Mouse (Mus musculus): ENCODE data around the gene Ypel5. TPM values are rescaled to one million over a fixed set of nuclear protein-coding genes. Genes with fewer than 3 reads are reported as not detected.

Ypel5 gene
- total RNA-seq, 2 experiments from 2014 or later, result 29.2 to 31.6 TPM

- intact Hi-C loops (cut with DNase I), result no loop called here
- DNase-seq, result no peak
These were observed 61.7 kb downstream of the Ypel5 start for GRCm38 (mm10) chr17:72897961-72898360.

DNA sequence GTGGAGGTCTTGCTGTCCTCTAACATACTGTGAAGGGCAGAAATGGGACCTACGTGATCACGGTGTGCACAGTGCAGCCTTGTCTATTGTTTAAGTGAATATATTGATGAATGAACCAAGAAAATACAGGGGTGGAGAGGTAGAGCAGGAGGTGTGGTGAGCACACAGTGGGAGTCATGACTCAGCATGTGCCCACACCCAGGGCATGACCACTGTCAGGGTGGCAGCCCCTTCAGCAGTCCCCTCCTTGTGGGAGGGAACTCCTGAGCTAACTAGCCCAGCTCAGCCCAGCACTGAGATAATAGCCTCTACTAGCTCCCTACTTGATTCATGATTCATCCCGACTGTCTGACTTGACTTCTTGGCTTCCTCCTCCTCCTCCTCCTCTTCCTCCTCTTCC is 62.5 kb downstream of the Ypel5 start:
- intact Hi-C loops (cut with DNase I), result no loop called here
- DNase-seq, result no peak

Other genes starting within 250 kb of the Ypel5 start
- under 1 TPM in 1 of 2 experiments, not detected in 1; 0.10 TPM for gene Alk, start 231.8 kb upstream of the Ypel5 start, total RNA-seq (2021)
- 1 to 10 TPM; 6.0 to 7.0 TPM for gene Lbh, start 81.9 kb downstream of the Ypel5 start, total RNA-seq (2021)

All from gastrocnemius, postnatal 36 days (tissue).